Mouse (Mus musculus) heart, postnatal 0 days (tissue): ENCODE results near the gene Gipc1.

Source experiments
- CTCF ChIP-seq: IDR thresholded peaks from 2 replicates; pipeline ENCODE4 v1.5.1; 2016; ENCODE audit warnings: antibody characterized with exemption, control low read depth, low read depth
- EP300 ChIP-seq: IDR thresholded peaks from 2 replicates; pipeline ENCODE4 v1.6.1; 2016; ENCODE audit warnings: antibody characterized with exemption, low read depth

DNA sequence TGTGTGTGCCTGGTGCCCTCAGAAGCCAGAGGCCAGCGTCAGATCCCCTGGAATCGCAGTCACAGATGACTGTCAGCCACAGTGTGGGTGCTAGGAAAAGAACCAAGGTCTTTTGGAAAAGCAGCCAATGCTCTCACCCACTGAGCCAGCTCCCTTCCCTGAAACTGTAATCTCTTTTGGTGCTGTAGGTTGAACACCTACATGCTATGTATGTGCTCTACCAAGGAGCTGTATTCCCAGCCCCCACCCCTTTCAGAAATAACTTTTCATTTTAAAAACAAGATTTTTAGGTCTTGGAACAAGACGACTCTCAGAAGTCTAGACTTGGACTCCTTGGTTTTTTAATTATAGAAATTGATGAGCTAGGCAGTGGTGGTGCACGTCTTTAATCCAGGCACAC lies 50.9 kb downstream of the Gipc1 start:
- TF ChIP-seq CTCF (no peak), EP300 (no peak)
